Mouse (Mus musculus) liver, adult 2 months (tissue): ENCODE results near the gene Atmin. TPM values are rescaled to one million over a fixed set of nuclear protein-coding genes. Genes with fewer than 3 reads are reported as not detected.

Source experiments
- DNase-seq: peaks from one replicate; pipeline ENCODE4 v3.0.0-alpha.2; 2011; ENCODE audit warnings: low read depth, low spot score; ENCODE audit errors: extremely low read depth
- H3K27ac ChIP-seq: fragments of 200-500 bp; replicated peaks from 2 replicates; pipeline ENCODE4 v1.5.1; 2012; ENCODE audit warnings: low read depth, mild to moderate bottlenecking, control low read depth, inconsistent platforms, low read length; ENCODE audit not compliant: insufficient read depth
- H3K27me3 ChIP-seq: fragments of 200-500 bp; 2 replicates; pipeline ENCODE4 v1.6.1; 2012; ENCODE audit warnings: mild to moderate bottlenecking, moderate library complexity, low read length, inconsistent platforms; ENCODE audit not compliant: control insufficient read depth, insufficient read depth
- H3K36me3 ChIP-seq: fragments of 200-500 bp; 2 replicates; pipeline ENCODE4 v1.6.1; 2012; ENCODE audit warnings: low read length, inconsistent platforms; ENCODE audit not compliant: control insufficient read depth, insufficient read depth
- H3K4me1 ChIP-seq: fragments of 200-500 bp; 2 replicates; pipeline ENCODE4 v1.6.1; 2011; ENCODE audit warnings: low read length; ENCODE audit not compliant: control insufficient read depth, insufficient read depth
- H3K4me3 ChIP-seq: fragments of 200-500 bp; 2 replicates; pipeline ENCODE4 v1.5.1; 2011; ENCODE audit warnings: low read depth, mild to moderate bottlenecking, control low read depth, low read length, moderate library complexity; ENCODE audit not compliant: insufficient read depth
- H3K79me2 ChIP-seq: fragments of 200-500 bp; 2 replicates; pipeline ENCODE4 v1.6.1; 2012; ENCODE audit warnings: inconsistent platforms, mild to moderate bottlenecking, low read length, moderate library complexity; ENCODE audit not compliant: control insufficient read depth, insufficient read depth
- H3K9ac ChIP-seq: fragments of 200-500 bp; 2 replicates; pipeline ENCODE4 v1.6.1; 2012; ENCODE audit warnings: low read depth, mild to moderate bottlenecking, control low read depth, inconsistent platforms, low read length
- CTCF ChIP-seq: fragments of 200-500 bp; IDR thresholded peaks from 2 replicates; pipeline ENCODE4 v1.5.1; 2011; ENCODE audit warnings: low read depth, low read length, control low read depth
- POLR2A ChIP-seq: fragments of 200-500 bp; IDR thresholded peaks from 2 replicates; pipeline ENCODE4 v1.6.1; 2011; ENCODE audit warnings: low read length, control low read depth; ENCODE audit not compliant: insufficient read depth; ENCODE audit errors: extremely low read depth
- WGBS: fragments of 180-500 bp; shearing (Covaris S2); methylation state at CpG from one replicate; pipeline ENCODE4 v1.1.7; 2018; 5-methylcytosine and 5-hydroxymethylcytosine counted together
- polyA plus RNA-seq: library from polyadenylated mRNA; depleted of rRNA; stranded (reverse); fragments of >200 nt; gene quantifications from 2 replicates; pipeline ENCODE4 v1.2.3, GENCODE M21; 2012; rRNA removed
- total RNA-seq: library from RNA; depleted of rRNA; stranded (reverse); fragments of >200 nt; gene quantifications from 2 replicates; pipeline ENCODE4 v1.2.3, GENCODE M21; 2014; rRNA removed

Atmin gene
- total and polyA plus RNA-seq, 2 experiments: 2.9 to 4.1 TPM

GRCm38 (mm10) chr8:116993095-116993867 lies 50.1 kb downstream of the Atmin start, which contains the start of gene Gcsh:
Gcsh (minus strand) TSS chr8:116993537.
- under 1% methylated on average over 56 of the region's 56 CpGs for WGBS
- Histone ChIP-seq H3K4me3 (peak within 1 kb of the TSS; percentile 84), H3K9ac (peak within 1 kb of the TSS; percentile 91), H3K79me2 (peaks cover 14% of the 10 kb centered on the region; the same call in 1 of the 2 replicates), H3K27me3 (no peaks in the 10 kb centered on the region), H3K36me3 (peaks cover 2% of the 10 kb centered on the region; the same call in 1 of the 2 replicates), H3K4me1 (peaks cover 5% of the 10 kb centered on the region), H3K27ac (peak within 1 kb of the TSS; percentile 81)
- peak; percentile 95 for DNase-seq
- TF ChIP-seq POLR2A: peak; percentile 89
- no peak for TF ChIP-seq CTCF

DNA sequence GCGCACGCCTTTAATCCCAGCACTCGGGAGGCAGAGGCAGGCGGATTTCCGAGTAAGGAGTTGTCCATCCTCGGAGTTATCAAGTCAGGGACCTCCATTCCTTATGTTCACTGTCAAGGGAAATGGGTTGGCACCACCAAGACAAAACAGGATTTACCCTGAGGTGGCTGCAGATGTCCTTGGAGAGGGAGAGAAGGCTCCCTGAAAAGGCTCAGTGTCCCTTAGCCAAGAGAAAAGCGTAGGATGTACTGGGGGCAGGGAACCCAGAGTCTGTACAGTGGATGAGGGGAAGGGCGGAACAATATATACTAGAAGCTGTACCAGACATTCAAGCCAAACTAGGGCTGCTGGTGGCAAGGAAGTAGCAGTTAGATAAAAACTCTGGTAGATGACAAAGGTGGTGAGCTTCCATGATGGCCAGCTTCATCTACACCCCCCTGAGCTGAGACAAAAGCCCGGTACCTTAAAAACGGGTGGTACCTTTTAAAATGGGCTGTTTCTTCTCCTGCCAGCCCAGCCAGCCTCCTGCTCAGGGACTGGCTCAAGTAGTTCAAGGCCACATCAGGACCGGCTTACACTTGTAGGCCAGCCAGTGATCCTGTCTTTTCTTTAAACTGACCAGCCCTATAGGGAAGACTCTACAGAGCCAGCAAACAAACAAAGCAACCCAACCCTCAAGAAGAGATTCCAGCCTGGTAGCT lies 51.0 kb downstream of the Atmin start:
- Histone ChIP-seq H3K79me2 (peaks cover 12% of the 10 kb centered on the region; the same call in 1 of the 2 replicates), H3K27ac (no peak overlapping the region), H3K9ac (no peak overlapping the region), H3K4me1 (peaks cover 5% of the 10 kb centered on the region), H3K27me3 (no peaks in the 10 kb centered on the region), H3K36me3 (no peaks in the 10 kb centered on the region), H3K4me3 (no peak overlapping the region)
- TF ChIP-seq POLR2A: no peak
- TF ChIP-seq CTCF: no peak
- DNase-seq: no peak
- 57% methylated on average over 11 of the region's 11 CpGs for WGBS

Other genes starting within 250 kb of the Atmin start
- gene Cdyl2, start 210.4 kb upstream of the Atmin start, total RNA-seq: 1.1 and 1.3 TPM in 2 replicates
- 0.71 and 0.81 TPM in 2 replicates for gene Cdyl2, start 210.4 kb upstream of the Atmin start, polyA plus RNA-seq
- 9.3 and 10.9 TPM in 2 replicates for gene Cmc2, start 21.9 kb upstream of the Atmin start, total RNA-seq
- 4.2 and 5.2 TPM in 2 replicates for gene Cmc2, start 21.9 kb upstream of the Atmin start, polyA plus RNA-seq
- 0.74 and 1.3 TPM in 2 replicates for gene Cenpn, start 21.7 kb upstream of the Atmin start, total RNA-seq
- gene Cenpn, start 21.7 kb upstream of the Atmin start, polyA plus RNA-seq: 0.44 and 0.72 TPM in 2 replicates
- 0.13 and 0.18 TPM in 2 replicates for gene 1700030J22Rik, start 35.6 kb downstream of the Atmin start, total RNA-seq
- 0.15 and 0.20 TPM in 2 replicates for gene 1700030J22Rik, start 35.6 kb downstream of the Atmin start, polyA plus RNA-seq
- gene Gcsh, start 50.1 kb downstream of the Atmin start, total RNA-seq: 146 and 161 TPM in 2 replicates
- 75.7 and 96.4 TPM in 2 replicates for gene Gcsh, start 50.1 kb downstream of the Atmin start, polyA plus RNA-seq
- not detected in 2 replicates for gene Pkd1l2, start 139.1 kb downstream of the Atmin start, total RNA-seq
- not detected in 2 replicates for gene Pkd1l2, start 139.1 kb downstream of the Atmin start, polyA plus RNA-seq
- gene Bco1, start 152.5 kb downstream of the Atmin start, total RNA-seq: 5.2 and 7.2 TPM in 2 replicates
- gene Bco1, start 152.5 kb downstream of the Atmin start, polyA plus RNA-seq: 4.0 TPM in 2 replicates
- gene Gan, start 214.7 kb downstream of the Atmin start, total RNA-seq: 1.2 and 1.3 TPM in 2 replicates
- 1.1 and 1.5 TPM in 2 replicates for gene Gan, start 214.7 kb downstream of the Atmin start, polyA plus RNA-seq